Mouse (Mus musculus) MEL (cell line): ENCODE measurements around the gene Ccdc85c. TPM values are rescaled to one million over a fixed set of nuclear protein-coding genes. Genes with fewer than 3 reads are reported as not detected.

Experiments used
- DNase-seq: peaks from one replicate; pipeline ENCODE4 v3.0.0; 2011; ENCODE audit warnings: low read depth, low spot score
- H3K27ac ChIP-seq: 2 replicates; pipeline ENCODE4 v1.5.1; 2012; ENCODE audit warnings: low read depth, mild to moderate bottlenecking, control low read depth, low read length, moderate library complexity; ENCODE audit not compliant: control insufficient read depth
- H3K27me3 ChIP-seq, 2 experiments: fragments of 150-350 bp in 1 of 2; sonication (generic) in 1 of 2; 2 replicates each; pipeline ENCODE4 v1.6.1; 2012; ENCODE audit warnings: low read length in 2 of 2, mild to moderate bottlenecking in 2 of 2, improper control_type of control experiment in 1 of 2, moderate library complexity in 1 of 2; ENCODE audit not compliant: insufficient read depth in 2 of 2, control insufficient read depth in 1 of 2
- H3K36me3 ChIP-seq, 2 experiments: 2 replicates each; pipeline ENCODE4 v1.6.1; 2012 to 2014; ENCODE audit warnings: low read length in 2 of 2, improper control_type of control experiment in 1 of 2, inconsistent platforms in 1 of 2, mild to moderate bottlenecking in 1 of 2; ENCODE audit not compliant: insufficient read depth in 2 of 2, control insufficient read depth in 1 of 2
- H3K4me1 ChIP-seq, 2 experiments: fragments of 150-350 bp in 1 of 2; sonication (generic) in 1 of 2; 2 replicates each; pipeline ENCODE4 v1.6.1; 2012; ENCODE audit warnings: low read length in 2 of 2, improper control_type of control experiment in 1 of 2, mild to moderate bottlenecking in 1 of 2; ENCODE audit not compliant: insufficient read depth in 2 of 2, control insufficient read depth in 1 of 2
- H3K4me3 ChIP-seq, 2 experiments: fragments of 150-350 bp in 1 of 2; sonication (generic) in 1 of 2; 2 replicates each; pipeline ENCODE4 v1.5.1; 2012; ENCODE audit warnings: low read depth in 2 of 2, low read length in 2 of 2, mild to moderate bottlenecking in 2 of 2, moderate library complexity in 2 of 2, control low read depth in 1 of 2, improper control_type of control experiment in 1 of 2; ENCODE audit not compliant: control insufficient read depth in 1 of 2, insufficient read depth in 1 of 2
- H3K79me2 ChIP-seq: 2 replicates; pipeline ENCODE4 v1.6.1; 2012; ENCODE audit warnings: mild to moderate bottlenecking, low read length, moderate library complexity; ENCODE audit not compliant: control insufficient read depth, poor library complexity, insufficient read depth
- H3K9ac ChIP-seq: 2 replicates; pipeline ENCODE4 v1.6.1; 2012; ENCODE audit warnings: low read depth, mild to moderate bottlenecking, control low read depth, low read length, moderate library complexity; ENCODE audit not compliant: control insufficient read depth, poor library complexity, severe bottlenecking
- H3K9me3 ChIP-seq: fragments of 150-350 bp; sonication (generic); replicated peaks from 2 replicates; pipeline ENCODE4 v1.6.1; 2012; ENCODE audit warnings: mild to moderate bottlenecking, low read length, improper control_type of control experiment, moderate library complexity; ENCODE audit not compliant: insufficient read depth
- BHLHE40 ChIP-seq: IDR thresholded peaks from 2 replicates; pipeline ENCODE4 v1.6.1; 2012; ENCODE audit warnings: low read depth, mild to moderate bottlenecking, inconsistent platforms, low read length, improper control_type of control experiment, borderline replicate concordance
- CHD1 ChIP-seq: IDR thresholded peaks from 2 replicates; pipeline ENCODE4 v1.6.1; 2012; ENCODE audit warnings: low read depth, mild to moderate bottlenecking, inconsistent platforms, low read length, improper control_type of control experiment
- CTCF ChIP-seq, 3 experiments: IDR thresholded peaks in 2 of 3; conservative IDR thresholded peaks in 1 of 3; 2 replicates each; pipeline ENCODE4 v1.5.1; 2011 to 2012; ENCODE audit warnings: low read length in 3 of 3, low read depth in 2 of 3, mild to moderate bottlenecking in 2 of 3, improper control_type of control experiment in 1 of 3, inconsistent platforms in 1 of 3, mixed read lengths in 1 of 3, moderate library complexity in 1 of 3; ENCODE audit not compliant: control insufficient read depth in 1 of 3, insufficient read depth in 1 of 3, poor library complexity in 1 of 3, severe bottlenecking in 1 of 3
- E2F4 ChIP-seq: IDR thresholded peaks from 2 replicates; pipeline ENCODE4 v1.6.1; 2011; ENCODE audit warnings: low read depth, low read length, improper control_type of control experiment, borderline replicate concordance
- GATA1 ChIP-seq: IDR thresholded peaks from 2 replicates; pipeline ENCODE4 v1.6.1; 2011; ENCODE audit warnings: low read depth, low read length, improper control_type of control experiment
- HCFC1 ChIP-seq: IDR thresholded peaks from 2 replicates; pipeline ENCODE4 v1.6.1; 2012; ENCODE audit warnings: low read depth, mild to moderate bottlenecking, inconsistent platforms, low read length, improper control_type of control experiment, moderate library complexity
- KAT2A ChIP-seq: conservative IDR thresholded peaks from 2 replicates; pipeline ENCODE4 v1.6.1; 2012; ENCODE audit warnings: low read depth, low read length, improper control_type of control experiment, inconsistent platforms
- MAX ChIP-seq: IDR thresholded peaks from 2 replicates; pipeline ENCODE4 v1.6.1; 2011; ENCODE audit warnings: low read length, improper control_type of control experiment
- MAZ ChIP-seq: IDR thresholded peaks from 2 replicates; pipeline ENCODE4 v1.6.1; 2012; ENCODE audit warnings: low read depth, mild to moderate bottlenecking, inconsistent platforms, low read length, improper control_type of control experiment
- MXI1 ChIP-seq: IDR thresholded peaks from 2 replicates; pipeline ENCODE4 v1.6.1; 2011; ENCODE audit warnings: mild to moderate bottlenecking, low read depth, low read length, improper control_type of control experiment
- MYB ChIP-seq: IDR thresholded peaks from 2 replicates; pipeline ENCODE4 v1.6.1; 2011; ENCODE audit warnings: mild to moderate bottlenecking, low read depth, low read length, improper control_type of control experiment
- MYC ChIP-seq: IDR thresholded peaks from 2 replicates; pipeline ENCODE4 v1.6.1; 2011; ENCODE audit warnings: low read depth, mild to moderate bottlenecking, low read length, improper control_type of control experiment, moderate library complexity
- NELFE ChIP-seq: IDR thresholded peaks from 2 replicates; pipeline ENCODE4 v1.6.1; 2011; ENCODE audit warnings: low read depth, low read length, improper control_type of control experiment
- POLR2AphosphoS2 ChIP-seq: IDR thresholded peaks from 2 replicates; pipeline ENCODE4 v1.6.1; 2011; ENCODE audit warnings: low read length, improper control_type of control experiment
- SIN3A ChIP-seq: IDR thresholded peaks from 2 replicates; pipeline ENCODE4 v1.6.1; 2012; ENCODE audit warnings: low read length, improper control_type of control experiment, inconsistent platforms
- SMC3 ChIP-seq: IDR thresholded peaks from 2 replicates; pipeline ENCODE4 v1.6.1; 2011; ENCODE audit warnings: low read depth, low read length, improper control_type of control experiment
- TBP ChIP-seq: IDR thresholded peaks from 2 replicates; pipeline ENCODE4 v1.8.0; 2011; ENCODE audit warnings: low read depth, low read length, improper control_type of control experiment
- UBTF ChIP-seq: IDR thresholded peaks from 2 replicates; pipeline ENCODE4 v1.6.1; 2012; ENCODE audit warnings: low read depth, mild to moderate bottlenecking, inconsistent platforms, low read length, improper control_type of control experiment, moderate library complexity, borderline replicate concordance; ENCODE audit not compliant: insufficient read depth
- USF1 ChIP-seq: IDR thresholded peaks from 2 replicates; pipeline ENCODE4 v1.6.1; 2014; ENCODE audit warnings: low read depth, mild to moderate bottlenecking, inconsistent platforms, low read length, improper control_type of control experiment, moderate library complexity
- USF2 ChIP-seq, 2 experiments: IDR thresholded peaks; 2 replicates each; pipeline ENCODE4 v1.6.1; 2011 to 2012; ENCODE audit warnings: improper control_type of control experiment in 2 of 2, low read length in 2 of 2, borderline replicate concordance in 1 of 2, inconsistent platforms in 1 of 2, low read depth in 1 of 2, mild to moderate bottlenecking in 1 of 2; ENCODE audit not compliant: insufficient read depth in 1 of 2
- ZMIZ1 ChIP-seq: IDR thresholded peaks from 2 replicates; pipeline ENCODE4 v1.6.1; 2012; ENCODE audit warnings: low read depth, mild to moderate bottlenecking, inconsistent platforms, low read length, improper control_type of control experiment, moderate library complexity
- ZNF384 ChIP-seq: IDR thresholded peaks from 2 replicates; pipeline ENCODE4 v1.6.1; 2012; ENCODE audit warnings: low read depth, mild to moderate bottlenecking, inconsistent platforms, low read length, improper control_type of control experiment
- polyA plus RNA-seq, 2 experiments: library from polyadenylated mRNA; stranded (reverse) in 1 of 2; unstranded in 1 of 2; fragments of >175 nt in 1 of 2; fragments of >200 nt in 1 of 2; gene quantifications; 2 replicates each; pipeline versions ENCODE4 v1.2.1 to v1.2.4; 2012; ENCODE audit warnings: low replicate concordance in 2 of 2, low read depth in 1 of 2; ENCODE audit not compliant: insufficient read length in 2 of 2, insufficient read depth in 1 of 2, missing spikeins in 1 of 2
- total RNA-seq: library from RNA; depleted of rRNA; stranded (reverse); fragments of 300-350 nt; gene quantifications from 2 replicates; pipeline ENCODE4 v1.2.3, GENCODE M21; 2012

Ccdc85c gene
- total and polyA plus RNA-seq, 3 experiments: 19.8 to 24.8 TPM; not detected in 1

GRCm38 (mm10) chr12:108307553-108307952, 32.3 kb upstream of the Ccdc85c start:
- no peak for DNase-seq
- H3K79me2 ChIP-seq: no peaks in the 10 kb centered on the region
- no peaks in the 10 kb centered on the region for H3K4me1 ChIP-seq
- H3K9me3 ChIP-seq: no peaks in the 10 kb centered on the region
- H3K9ac ChIP-seq: no peak overlapping the region
- H3K36me3 ChIP-seq: no peaks in the 10 kb centered on the region
- TF ChIP-seq CTCF (IDR thresholded peaks at IDR 0.05 in 2 of 3, conservative IDR thresholded peaks at IDR 0.05 in 1 of 3; ENCODE audit: control insufficient read depth in 1 of 3, insufficient read depth in 1 of 3, low read depth in 2 of 3, low read length in 3 of 3, poor library complexity in 1 of 3, severe bottlenecking in 1 of 3) (peak in 1 of 3 experiments; percentile 7; a peak in 2 of 6 replicates), NELFE (no peak)
- H3K4me3 ChIP-seq: no peak overlapping the region
- no peaks in the 10 kb centered on the region for H3K27me3 ChIP-seq
- H3K27ac ChIP-seq: no peak overlapping the region

- Histone ChIP-seq H3K36me3 (no peaks in the 10 kb centered on the region), H3K4me3 (no peak within 1 kb of the TSS), H3K27ac (no peak within 1 kb of the TSS), H3K27me3 (no peaks in the 10 kb centered on the region), H3K9ac (no peak within 1 kb of the TSS), H3K9me3 (no peaks in the 10 kb centered on the region), H3K79me2 (no peaks in the 10 kb centered on the region), H3K4me1 (no peaks in the 10 kb centered on the region)
- TF ChIP-seq USF1: no peak
- TF ChIP-seq POLR2AphosphoS2: no peak
- no peak for TF ChIP-seq TBP
- TF ChIP-seq GATA1: no peak
- TF ChIP-seq MXI1: no peak
- no peak for TF ChIP-seq HCFC1
- no peak for TF ChIP-seq SMC3
- TF ChIP-seq E2F4: no peak
- TF ChIP-seq SIN3A: no peak
- no peak for TF ChIP-seq USF2 (IDR thresholded peaks at IDR 0.05; ENCODE audit: borderline replicate concordance in 1 of 2, insufficient read depth in 1 of 2, low read depth in 1 of 2, low read length in 2 of 2)
- no peak for TF ChIP-seq MYB
- no peak for TF ChIP-seq ZNF384
- no peak for TF ChIP-seq BHLHE40
- no peak for TF ChIP-seq UBTF
- no peak for TF ChIP-seq CHD1
- no peak for TF ChIP-seq MYC
- TF ChIP-seq KAT2A: no peak
- TF ChIP-seq ZMIZ1: no peak
- TF ChIP-seq MAX: no peak
- no peak for TF ChIP-seq MAZ
- no peak for DNase-seq
These were observed 30.9 kb upstream of the Ccdc85c start, which contains the start of gene Hhipl1 for GRCm38 (mm10) chr12:108305812-108306794. Gene Hhipl1 (plus strand): TSS chr12:108306270.
